Mouse (Mus musculus): Measurements from ENCODE around the gene Stk11.
"Not testable (repeated sequence)": the region's sequence is repeated elsewhere in the genome, so short reads cannot be mapped to it uniquely, and the experiment has no call there.

Stk11 gene

DNA sequence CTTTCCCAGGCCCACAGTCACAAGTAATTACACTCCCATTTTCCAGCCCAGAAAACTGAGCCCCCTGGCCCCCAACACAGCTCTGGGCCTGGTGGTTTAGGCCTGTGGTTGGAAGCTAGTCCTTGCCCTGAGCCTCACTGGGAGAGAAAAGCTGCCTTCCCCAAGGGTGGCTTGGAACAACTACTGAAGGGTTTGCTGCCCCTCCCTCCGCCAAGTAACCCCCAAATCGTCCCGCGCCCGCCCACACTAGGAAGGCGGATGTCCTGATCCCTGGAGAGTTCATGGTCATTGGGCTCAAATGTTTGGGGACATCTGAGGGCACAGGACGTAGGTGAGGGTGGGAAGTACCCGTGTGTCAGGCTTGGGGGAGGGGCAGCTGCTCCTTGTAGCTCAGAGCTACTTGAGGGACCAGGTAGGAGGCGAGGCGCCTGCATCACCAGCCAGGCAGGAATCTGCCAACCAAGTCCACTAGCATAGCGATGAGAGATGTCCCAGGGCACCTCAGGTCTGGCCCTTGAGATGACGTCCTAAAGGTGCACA lies 43.5 kb downstream of the Stk11 start:
- DNase-seq = no peak

DNA sequence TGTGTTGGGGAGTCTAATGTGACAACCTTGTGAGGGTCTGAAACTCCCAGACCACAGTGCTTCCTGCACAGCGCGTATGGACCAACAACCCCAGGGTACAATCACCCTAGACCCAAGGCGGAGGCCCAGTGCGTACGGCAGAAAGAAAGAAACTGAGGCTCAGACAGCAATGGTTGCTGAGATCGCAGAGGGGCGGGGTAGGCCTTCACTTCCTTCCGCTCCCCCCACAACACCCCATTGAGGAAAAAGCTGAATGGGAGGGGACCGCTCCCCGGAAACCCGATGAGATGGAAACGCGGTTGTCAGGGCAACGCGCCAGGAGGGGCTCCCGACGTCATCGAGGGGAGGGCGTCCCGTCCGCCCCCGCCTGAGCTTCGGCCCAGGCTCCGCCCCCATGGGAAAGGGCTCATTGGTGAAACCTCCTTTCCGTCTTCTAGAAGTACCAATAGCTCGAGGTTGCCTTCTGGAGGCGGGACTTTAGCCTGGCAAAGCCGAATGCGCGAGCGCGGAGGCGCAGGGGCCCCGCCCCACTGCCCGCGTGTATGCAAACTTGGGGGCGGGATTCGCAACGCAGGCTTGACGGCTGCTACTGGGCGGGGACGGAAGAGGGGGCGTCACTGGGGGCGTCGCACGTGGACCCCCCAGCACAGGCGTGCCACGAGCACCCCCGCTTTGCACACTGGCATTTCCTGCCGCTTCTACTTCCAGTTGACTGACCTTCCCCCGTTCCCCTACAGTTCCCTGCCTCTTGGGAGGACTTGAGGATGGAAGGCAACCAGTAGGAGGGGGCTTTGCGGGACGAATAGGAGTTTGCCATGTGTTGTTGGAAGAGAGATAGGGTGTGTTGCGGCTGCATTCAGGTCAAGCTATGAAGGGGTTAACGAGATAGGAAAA lies 44.2 kb downstream of the Stk11 start:
- DNase-seq = peak; percentile 99

DNA sequence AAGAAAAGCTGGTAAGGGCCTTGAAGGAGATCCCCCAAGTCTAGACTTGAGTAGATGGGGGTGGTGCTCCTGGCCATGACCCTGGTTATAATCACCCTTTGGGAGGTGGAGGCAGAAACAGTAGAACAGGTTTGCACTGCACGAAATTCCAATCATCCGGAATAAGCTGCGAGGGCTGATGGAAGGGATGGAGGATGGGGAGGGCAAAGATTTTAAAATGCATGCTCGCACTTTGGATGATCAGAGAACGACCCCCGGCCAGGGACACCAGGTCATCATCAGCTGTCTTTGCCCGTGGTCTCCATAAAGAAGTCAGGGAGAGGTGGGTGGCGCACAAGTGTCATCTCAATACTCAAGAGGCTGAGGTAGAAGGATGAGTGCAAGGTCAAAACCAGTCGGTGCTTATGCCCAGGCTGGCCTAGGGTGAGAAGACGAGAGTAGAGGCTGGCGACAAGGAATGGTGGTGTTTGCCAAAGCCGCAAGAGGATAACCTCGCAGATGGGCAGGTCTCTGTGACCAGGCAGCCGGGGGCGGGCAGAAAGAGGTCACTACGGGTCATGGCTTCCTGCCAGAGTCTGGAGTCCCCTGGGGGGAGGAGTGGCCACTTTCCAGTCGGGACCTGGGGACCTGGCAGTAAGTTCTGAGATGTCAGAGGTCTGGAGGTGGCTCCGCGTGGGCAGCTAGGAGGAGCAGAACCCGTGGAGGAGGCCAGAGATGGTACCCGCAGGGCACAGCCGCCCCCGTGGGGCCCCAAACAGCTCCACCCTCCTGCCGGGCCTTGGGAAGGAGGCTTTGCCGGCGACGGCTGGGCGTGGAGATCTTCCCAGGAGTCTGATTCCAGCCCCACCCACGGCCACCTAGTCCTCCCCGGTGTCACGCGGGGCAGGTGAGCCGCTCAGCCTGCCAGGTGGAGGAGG lies 45.1 kb downstream of the Stk11 start:
- DNase-seq = no peak

DNA sequence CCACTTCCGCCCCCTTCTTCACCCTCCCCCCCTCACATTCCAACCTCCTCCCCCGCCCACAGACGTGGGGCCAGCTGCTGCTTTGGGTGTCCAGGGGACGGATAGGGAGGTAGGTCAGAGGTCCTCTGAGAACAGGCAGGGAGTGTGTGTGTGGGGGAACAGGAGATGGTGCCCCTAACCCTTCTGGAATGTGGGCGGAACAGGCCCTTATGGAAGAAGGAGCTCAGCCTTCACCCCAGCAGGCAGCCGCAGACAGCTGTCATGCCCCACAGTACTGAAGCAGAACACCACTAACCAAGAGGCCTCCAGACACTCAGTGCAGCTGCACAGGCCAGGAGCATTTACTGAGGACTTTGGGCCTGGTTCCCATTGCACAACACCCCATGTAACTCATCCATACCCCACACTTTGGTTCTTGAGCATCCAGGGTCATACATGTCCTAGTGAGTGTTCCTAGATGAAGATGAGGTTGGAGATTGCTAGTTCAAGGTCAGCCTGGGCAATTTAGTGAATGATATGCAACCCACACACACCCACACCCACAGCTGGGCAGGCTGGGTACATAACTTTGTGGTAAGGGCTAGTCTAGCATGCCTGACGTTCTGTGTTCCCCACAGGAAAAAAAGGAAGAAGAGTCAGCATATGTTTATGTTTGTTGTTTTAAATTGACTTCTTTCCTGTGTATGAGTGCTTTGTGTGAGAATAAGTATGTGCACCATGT lies 46.1 kb downstream of the Stk11 start:
- DNase-seq = no peak

DNA sequence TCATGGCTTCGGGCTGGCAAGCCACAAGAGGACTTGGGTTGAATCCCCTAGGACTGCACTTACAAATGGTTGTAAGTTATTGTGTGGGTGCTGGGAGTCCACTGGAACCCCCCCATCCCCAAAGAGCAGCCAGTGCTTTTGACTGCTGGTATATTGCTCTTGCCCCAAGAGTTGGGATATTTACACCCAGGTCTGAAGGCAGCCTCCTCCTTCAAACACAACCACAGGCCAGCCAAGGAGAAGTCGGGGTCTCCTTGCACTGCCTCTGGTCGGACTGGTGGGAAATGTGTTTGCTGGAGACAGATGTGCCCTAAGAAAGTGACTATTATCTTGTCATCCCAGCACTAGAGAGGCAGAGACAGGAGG lies 46.6 kb downstream of the Stk11 start:
- DNase-seq = no peak

DNA sequence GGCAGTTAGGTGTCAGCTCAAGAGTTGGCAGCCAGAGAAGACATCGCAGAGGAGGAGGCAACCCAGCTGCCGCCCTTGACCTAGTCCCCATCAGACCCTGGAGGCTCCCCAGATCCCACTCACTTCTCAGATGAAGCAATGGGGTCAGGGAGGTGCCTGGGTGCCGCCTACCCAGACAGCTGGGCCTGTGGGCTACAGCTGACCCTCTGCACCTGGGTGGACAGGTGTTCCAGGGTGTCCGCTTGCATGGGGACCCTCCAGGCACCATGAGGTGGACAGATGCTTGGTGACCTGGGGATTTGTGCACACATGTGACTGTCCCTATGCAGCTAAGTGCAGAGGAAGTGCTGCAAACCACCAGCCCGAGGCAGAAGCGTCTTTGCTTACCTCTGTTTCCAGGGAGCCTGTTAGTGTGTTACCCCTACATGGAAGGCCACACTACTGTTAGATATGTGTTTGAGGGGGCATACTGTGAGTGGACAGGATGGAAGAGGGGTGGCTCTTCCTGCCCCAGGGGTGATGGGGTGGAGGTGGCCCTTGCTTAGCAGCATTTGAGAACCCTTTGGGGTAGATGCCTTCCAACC lies 47.2 kb downstream of the Stk11 start:
- DNase-seq = no peak

DNA sequence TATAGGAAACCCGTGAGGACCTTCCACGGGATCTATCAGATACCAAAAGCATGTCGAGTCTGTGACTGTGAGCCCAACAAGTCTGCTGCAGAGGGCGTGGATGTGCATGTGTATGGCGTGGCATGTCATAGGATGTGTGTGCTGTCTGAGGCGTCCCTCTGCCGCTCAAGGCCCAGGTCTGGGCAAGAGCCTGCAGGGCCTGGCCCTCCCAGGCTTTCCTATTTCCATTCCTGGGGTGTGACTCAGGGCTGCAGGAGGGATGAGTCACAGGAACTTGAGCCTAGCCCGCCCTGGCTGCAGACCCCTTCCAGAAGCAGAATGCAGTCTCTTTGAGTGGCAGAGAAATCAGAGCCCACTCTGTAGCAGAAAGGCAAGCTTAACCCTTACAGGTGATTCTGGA lies 48.1 kb downstream of the Stk11 start:
- peak; percentile 56 for DNase-seq

DNA sequence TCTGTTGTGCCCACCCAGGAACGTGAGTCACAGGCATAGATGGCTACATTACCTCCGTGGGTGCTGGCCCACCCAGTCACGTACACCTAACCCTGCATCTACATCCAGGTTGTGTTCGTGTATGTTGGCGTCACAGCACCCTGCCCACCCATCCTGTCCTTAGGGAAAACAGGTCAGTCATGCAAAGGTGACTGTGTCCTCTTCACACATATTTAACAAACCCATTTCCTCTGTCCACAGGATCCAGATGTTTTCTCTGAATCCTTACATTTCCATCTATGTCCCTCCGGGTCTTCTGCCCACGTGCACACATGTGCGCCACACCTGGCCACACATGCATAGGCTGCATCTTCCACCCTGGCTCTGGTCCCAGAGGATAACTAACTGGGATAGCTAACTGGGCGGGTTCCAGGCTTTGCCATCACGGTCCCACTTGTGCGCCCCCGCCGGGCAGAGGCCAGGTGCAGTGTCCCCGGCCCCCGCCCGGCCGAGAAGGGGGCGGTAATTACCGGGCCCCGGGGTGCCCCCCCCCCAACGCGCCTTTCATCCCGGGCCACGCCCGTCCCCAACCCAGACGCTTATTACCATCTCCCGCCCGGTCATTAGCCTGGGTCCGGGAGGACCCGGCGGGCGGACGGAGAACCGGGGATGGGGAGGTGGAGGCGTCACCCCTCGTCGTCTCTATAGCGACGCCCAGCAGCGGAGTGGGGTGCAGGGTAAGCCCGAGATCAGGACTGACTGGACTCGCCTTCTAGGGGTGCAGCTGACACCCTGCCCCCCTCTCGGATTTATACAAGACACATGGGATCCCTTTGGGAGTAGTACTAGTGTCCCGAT lies 48.8 kb downstream of the Stk11 start:
- DNase-seq = no peak

DNA sequence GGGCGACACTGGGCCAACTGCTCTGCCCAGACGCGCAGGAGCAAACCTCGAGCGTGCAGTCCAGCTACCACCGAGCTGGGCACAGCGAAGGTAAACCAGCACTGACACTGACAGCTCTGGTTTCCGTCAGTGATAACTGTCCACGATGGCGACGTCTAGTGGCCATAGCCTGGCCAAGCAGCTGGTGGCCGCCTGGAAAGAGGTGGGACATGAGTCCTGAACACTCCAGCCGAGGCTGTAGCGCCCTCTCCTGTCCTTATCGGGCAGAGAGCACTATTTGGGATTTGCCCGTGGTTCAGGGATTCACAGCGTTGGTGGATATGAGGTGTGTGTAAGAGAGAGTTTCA lies 49.4 kb downstream of the Stk11 start:
- DNase-seq = peak; percentile 96

DNA sequence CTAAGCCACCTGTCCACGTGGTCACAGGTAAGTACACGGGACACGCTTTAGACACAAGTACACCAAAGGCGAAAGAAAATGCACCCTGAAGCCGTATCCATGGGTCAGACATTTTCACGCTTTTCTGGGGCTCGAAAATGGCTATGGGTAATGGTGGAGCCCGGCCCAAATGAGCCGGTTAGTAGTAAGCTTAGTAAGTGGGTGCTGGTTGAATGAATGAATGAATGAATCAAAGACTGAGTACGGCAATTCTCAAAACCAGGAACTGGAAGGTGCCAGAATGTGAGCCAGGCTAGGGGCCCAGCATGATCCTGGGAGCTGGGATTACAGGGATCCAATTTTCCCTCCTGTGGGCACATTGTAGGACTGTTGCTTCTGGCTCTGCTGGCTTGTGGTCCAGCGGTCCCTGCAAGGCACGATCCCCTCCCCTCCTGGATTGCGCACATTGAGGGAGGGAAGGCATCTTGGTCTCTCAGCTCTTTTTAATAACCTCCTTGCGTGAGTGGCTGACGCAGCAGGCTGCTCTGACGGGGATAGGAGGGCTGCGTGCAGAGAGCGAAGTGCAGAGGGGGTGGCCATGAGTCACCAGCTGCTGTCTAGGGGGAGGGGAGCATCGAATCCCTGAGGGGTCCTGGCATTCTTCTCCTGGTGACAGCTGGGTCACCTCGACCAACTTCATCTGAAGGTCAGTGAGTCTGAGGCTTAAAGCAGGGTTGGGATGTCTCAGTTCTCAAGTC lies 50.0 kb downstream of the Stk11 start, which contains the start of gene Cirbp:
Gene Cirbp, plus strand, starts transcription at position 594 of the 737 bp plus-strand sequence.
- DNase-seq = peak; percentile 88

DNA sequence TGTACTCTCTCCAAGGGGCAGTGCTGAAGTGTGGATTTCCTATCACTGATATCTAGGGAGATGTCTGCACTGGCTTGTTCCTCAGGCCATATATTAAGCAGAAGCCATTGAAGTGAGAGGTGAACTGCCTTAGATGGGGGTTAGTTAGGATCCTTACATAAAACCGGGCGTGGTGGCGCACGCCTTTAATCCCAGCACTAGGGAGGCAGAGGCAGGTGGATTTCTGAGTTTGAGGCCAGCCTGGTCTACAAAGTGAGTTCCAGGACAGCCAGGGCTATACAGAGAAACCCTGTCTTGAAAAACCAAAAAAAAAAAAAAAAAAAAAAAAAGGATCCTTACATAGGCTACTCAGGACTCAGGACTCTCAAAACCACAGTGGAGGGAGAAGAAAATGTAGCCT lies 50.5 kb downstream of the Stk11 start:
- not testable (repeated sequence) for DNase-seq

DNA sequence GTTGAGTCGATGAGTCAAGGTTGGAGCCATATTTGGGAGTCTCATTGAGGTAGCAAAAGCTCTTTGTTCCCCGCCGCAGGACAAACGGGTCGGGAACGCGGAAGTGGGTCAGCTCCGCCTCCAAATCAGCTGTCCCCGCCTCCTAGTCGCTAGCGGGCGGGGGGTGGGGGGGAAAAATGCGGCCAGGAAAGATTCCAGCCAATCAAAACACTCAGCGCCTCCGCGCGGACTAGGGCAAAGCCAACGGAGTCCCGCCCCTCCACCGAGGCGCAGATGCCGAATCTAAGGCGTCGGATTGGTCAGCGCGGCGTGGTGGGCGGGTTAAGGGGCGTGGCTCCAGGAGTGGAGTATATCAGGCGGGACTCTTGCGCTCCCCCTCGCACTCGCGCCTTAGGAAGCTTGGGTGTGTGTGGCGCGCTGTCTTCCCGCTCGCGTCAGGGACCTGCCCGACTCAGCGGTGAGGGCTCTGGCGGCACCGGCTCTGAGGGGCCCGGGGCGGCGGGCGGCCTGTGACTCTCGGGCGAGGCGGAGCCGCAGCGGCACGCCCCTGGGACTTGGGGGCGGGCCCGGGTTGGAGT lies 51.9 kb downstream of the Stk11 start:
- peak; percentile 98 for DNase-seq

DNA sequence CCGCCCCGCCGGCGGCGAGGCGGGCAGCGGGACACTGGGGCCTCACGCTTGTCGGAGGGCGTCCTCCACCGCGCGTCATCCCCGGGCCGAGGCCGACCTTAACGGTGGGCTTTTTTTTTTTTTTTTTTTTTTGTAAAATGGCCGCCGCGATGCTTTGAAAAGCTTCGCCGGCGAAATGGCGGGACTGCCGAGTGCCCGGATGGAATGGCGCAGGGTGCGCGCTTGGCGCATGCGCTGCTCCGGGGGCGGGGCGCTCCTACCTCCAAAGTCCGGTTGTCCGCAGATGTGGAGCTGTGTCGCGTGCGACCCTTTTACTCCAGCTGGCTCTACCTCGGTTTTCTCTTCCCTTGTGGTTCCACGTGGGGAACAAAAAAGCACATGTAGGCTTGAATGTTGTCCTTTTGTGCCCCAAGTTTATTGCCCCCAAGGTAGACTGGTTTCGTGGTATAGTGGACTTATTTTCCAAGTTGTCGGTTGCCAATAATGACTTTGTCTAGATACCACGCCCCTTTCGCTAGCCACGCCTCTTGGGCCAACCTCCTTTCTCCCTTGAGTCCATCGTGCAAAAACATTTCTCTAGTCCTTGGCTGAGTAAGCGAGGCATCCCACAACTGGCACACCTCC lies 52.5 kb downstream of the Stk11 start:
- peak; percentile 92 for DNase-seq

DNA sequence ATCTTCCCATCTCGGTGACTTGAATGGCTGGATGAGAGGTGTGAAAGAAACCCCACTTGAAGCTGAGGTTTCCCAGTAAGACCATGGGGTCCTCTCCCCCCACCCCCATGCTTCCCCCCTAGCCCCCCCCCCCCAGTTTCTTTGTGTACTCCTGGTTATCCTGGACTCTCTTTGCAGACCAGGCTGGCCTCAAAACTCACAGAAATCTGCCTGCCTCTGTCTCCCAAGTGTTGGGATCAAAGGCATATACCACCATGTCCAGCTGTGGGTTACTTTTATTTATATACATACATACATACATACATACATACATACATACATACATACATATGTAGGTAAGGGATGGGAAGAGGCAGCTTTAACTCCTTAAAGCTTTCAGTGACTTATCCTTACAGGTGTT lies 53.5 kb downstream of the Stk11 start:
- DNase-seq = no peak

DNA sequence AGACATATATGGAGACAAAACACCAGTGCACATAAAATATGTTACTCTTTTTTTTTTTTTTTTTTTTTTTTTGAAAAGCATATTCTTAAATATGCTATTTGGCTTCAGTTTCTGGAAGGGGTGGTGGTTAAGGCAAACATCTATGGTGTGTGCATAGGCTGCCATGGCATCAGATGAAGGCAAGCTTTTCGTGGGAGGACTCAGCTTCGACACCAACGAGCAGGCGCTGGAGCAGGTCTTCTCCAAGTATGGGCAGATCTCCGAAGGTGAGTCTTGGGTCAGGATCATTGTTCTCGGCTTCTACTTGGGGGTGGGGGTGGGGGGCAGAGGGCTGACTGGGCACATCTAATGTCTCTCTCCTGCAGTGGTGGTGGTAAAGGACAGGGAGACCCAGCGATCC lies 54.0 kb downstream of the Stk11 start:
- no peak for DNase-seq

DNA sequence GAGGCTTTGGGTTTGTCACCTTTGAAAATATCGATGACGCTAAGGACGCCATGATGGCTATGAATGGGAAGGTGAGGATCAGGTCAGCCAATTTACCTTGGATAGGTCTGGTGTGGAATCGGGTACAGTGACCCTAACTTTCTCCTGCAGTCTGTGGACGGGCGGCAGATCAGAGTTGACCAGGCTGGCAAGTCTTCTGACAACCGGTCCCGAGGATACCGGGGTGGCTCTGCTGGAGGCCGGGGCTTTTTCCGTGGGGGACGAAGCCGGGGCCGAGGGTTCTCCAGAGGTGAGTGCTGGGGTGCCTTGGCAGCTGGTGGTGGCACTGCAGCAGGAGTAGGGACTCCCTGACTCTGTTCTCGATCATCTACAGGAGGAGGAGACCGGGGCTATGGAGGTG lies 54.4 kb downstream of the Stk11 start:
- no peak for DNase-seq

DNA sequence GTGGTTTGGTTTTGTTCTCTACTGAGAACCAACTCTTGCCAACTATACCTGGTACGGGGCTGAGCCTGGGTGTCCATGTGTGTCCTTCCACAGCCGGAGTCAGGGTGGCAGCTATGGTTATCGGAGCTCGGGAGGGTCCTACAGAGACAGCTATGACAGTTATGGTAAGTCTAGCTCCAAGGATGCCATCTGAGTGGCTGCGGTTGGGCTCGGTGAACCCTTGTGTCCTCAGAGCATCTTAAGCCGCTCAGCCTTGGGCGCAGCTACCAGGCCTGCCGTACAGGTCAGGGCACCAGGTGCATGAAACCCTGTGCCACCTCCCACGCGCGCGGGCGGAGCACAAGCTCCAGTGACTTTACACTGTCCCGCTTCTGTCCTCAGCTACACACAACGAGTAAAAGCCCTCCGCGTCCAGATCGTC lies 55.0 kb downstream of the Stk11 start:
- no peak for DNase-seq

DNA sequence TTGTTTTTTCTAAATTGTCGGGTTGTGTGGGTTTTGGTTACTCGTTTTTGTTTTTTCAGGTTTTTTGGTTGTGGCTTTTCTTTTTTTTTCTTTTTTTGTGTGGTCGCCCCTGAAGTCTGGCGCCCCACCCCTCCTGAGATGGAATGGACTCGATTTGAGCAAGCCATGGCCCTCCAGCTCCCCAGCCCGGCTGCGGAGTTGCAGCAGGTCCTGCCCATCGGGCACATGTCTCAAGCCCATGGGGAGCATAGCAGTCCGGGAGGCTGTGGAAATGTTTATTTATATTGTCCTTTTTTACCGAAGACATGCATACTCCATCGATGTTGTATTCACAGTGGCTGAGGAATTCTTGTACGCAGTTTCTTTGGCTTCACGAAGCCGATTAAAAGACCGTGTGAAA lies 55.6 kb downstream of the Stk11 start:
- DNase-seq = no peak

DNA sequence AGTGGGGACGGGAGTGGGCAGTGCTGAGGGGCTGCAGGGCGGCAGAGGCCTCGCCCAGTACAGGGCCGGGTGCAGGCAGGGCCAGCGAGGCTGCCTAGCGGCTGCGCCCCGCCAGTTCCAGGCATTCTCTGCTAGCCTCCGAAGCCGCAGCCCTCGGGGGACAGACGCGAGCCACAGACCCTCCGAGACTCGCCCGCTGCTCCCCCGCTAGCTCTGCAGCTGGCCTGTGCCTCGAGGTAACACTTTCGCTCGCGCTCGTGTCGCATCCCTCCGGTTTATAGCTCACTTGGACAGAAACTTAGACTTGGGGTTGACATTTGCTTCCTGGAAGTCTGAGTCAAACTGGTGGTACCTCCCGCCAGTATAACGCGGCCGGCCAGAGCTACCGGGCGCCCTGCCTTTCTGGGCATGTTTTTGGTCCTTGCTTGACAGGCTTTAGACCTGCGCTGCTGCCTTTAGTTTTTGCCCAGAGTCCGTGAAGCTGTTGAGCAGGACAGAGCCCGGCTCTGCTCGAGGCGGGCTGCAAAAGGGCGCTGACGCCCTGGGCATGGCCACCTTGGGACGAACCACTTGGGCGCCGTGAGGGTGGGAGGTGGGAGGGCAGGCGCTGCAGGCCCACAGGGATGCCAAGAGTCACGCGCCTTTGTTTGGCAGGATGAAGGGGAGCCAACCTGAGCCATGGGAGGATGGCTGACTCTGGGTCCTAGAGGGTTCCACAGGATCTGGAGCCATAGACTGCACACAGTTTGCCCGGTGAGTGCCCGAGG lies 56.3 kb downstream of the Stk11 start:
- DNase-seq = no peak
